Mouse (Mus musculus) liver, embryonic 14.5 days (tissue): Measurements from ENCODE around the gene Pdhb. TPM values are rescaled to one million over a fixed set of nuclear protein-coding genes. Genes with fewer than 3 reads are reported as not detected.

Experiments
- ATAC-seq: fragments of 200-750 bp; cut with Nextera tagmentation; 2 replicates; pipeline ENCODE4 v1.8.0; 2017; ENCODE audit warnings: moderate number of reproducible peaks, mild to moderate bottlenecking, moderate library complexity; ENCODE audit not compliant: insufficient read depth
- DNase-seq, 3 experiments: peaks; one replicate each; pipeline ENCODE4 v3.0.0-alpha.2; 2012 to 2013; ENCODE audit warnings: low read depth in 3 of 3, low spot score in 3 of 3
- H3K27ac ChIP-seq: fragments of 300-500 bp; sonication (generic); 2 replicates; pipeline ENCODE4 v1.5.1; 2014; ENCODE audit warnings: moderate library complexity, mild to moderate bottlenecking, control low read depth, inconsistent platforms
- H3K27me3 ChIP-seq: fragments of 300-500 bp; sonication (generic); 2 replicates; pipeline ENCODE4 v1.6.1; 2014; ENCODE audit warnings: mild to moderate bottlenecking, low read length, moderate library complexity; ENCODE audit not compliant: control insufficient read depth, insufficient read depth
- H3K36me3 ChIP-seq: fragments of 300-500 bp; sonication (generic); replicated peaks from 2 replicates; pipeline ENCODE4 v1.6.1; 2014; ENCODE audit warnings: low read depth; ENCODE audit not compliant: control insufficient read depth, insufficient read depth
- H3K4me1 ChIP-seq, 2 experiments: fragments of 200-500 bp in 1 of 2; fragments of 300-500 bp in 1 of 2; sonication (generic) in 1 of 2; replicated peaks; 2 replicates each; pipeline ENCODE4 v1.6.1; 2012 to 2014; ENCODE audit warnings: antibody characterized with exemption in 1 of 2, inconsistent platforms in 1 of 2, low read length in 1 of 2; ENCODE audit not compliant: control insufficient read depth in 2 of 2, insufficient read depth in 2 of 2
- H3K4me2 ChIP-seq: fragments of 300-500 bp; sonication (generic); 2 replicates; pipeline ENCODE4 v1.6.1; 2014; ENCODE audit warnings: low read depth, mild to moderate bottlenecking, control low read depth, moderate library complexity
- H3K4me3 ChIP-seq, 2 experiments: fragments of 200-500 bp in 1 of 2; fragments of 300-500 bp in 1 of 2; sonication (generic) in 1 of 2; 2 replicates each; pipeline ENCODE4 v1.5.1; 2012 to 2014; ENCODE audit warnings: low read depth in 2 of 2, low read length in 2 of 2, mild to moderate bottlenecking in 2 of 2, control low read depth in 1 of 2, inconsistent platforms in 1 of 2, moderate library complexity in 1 of 2; ENCODE audit not compliant: insufficient read depth in 1 of 2
- H3K9ac ChIP-seq: fragments of 300-500 bp; sonication (generic); replicated peaks from 2 replicates; pipeline ENCODE4 v1.6.1; 2014; ENCODE audit warnings: mild to moderate bottlenecking, control low read depth, moderate library complexity
- H3K9me3 ChIP-seq: fragments of 300-500 bp; sonication (generic); 2 replicates; pipeline ENCODE4 v1.6.1; 2016; ENCODE audit warnings: low read length, mixed read lengths; ENCODE audit not compliant: control insufficient read depth
- CTCF ChIP-seq: IDR thresholded peaks from 2 replicates; pipeline ENCODE4 v1.5.1; 2016; ENCODE audit warnings: antibody characterized with exemption, low read depth, control low read depth
- EP300 ChIP-seq: IDR thresholded peaks from 2 replicates; pipeline ENCODE4 v1.6.1; 2016; ENCODE audit warnings: antibody characterized with exemption, low read depth
- WGBS: fragments of 180-500 bp; shearing (Covaris S2); extraction: QIAGEN DNeasy Blood & Tissue Kit; methylation state at CpG from one replicate; pipeline ENCODE4 v1.1.7; 2014; ENCODE audit not compliant: insufficient replicate concordance; 5-methylcytosine and 5-hydroxymethylcytosine counted together
- polyA plus RNA-seq, 2 experiments: library from polyadenylated mRNA; depleted of rRNA in 1 of 2; stranded (reverse) in 1 of 2; unstranded in 1 of 2; fragments of >200 nt; fragmentation: Nextera tagmentation in 1 of 2; extraction: Ambion mirVana in 1 of 2; gene quantifications; 2 replicates each; pipeline versions ENCODE4 v1.2.1 to v1.2.3; 2012 to 2014

Gene Pdhb
- polyA plus RNA-seq, 2 experiments = 74.9 to 119 TPM

DNA sequence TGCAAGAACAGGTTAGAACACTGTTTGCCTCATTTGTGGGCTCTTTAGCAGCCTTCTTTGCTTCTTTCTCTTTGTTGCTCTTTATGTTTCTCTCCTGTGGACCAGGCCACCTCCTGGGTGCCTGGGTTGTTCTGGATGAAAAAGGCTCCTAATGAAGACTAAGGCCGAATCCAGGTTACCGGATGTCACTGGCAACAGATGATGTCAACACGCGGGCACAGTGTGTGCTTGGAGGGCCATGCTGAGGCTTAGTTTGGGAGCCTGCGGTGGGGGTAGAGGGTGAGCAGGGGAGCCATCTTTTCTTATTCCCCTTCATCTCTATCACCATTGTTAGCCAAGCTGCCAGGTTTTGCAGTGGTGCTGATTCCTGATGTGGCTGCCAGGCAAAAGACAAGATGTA lies 34.7 kb upstream of the Pdhb start:
- TF ChIP-seq CTCF = no peak
- no peak for TF ChIP-seq EP300
- WGBS = 67% methylated on average over 5 of the region's 5 CpGs
- Histone ChIP-seq H3K27ac (no peak overlapping the region), H3K9me3 (no peaks in the 10 kb centered on the region), H3K27me3 (no peaks in the 10 kb centered on the region), H3K9ac (no peak overlapping the region), H3K4me2 (no peak overlapping the region), H3K4me1 (no peaks in the 10 kb centered on the region), H3K4me3 (no peak overlapping the region), H3K36me3 (no peaks in the 10 kb centered on the region)
- ATAC-seq = no peak
- DNase-seq = no peak

DNA sequence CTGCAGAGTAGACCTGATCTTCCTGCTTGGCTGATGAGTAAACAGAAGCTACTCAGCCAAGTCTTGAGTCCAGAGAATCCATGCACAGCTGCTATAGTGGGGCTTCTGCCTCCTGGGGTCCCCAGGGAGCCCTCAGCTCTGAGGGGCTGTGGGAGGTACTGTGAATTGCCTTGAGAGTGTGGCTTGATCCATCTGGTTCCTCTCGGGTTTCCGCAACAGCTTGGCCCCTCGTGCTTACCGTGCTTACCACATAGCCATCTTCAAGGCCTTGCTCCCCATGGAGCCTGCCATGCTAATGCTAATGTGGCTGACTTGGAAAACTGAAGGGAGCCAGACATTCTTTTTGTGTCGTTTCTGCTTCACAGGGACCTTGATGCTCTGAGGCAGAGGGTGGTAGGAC lies 34.3 kb upstream of the Pdhb start:
- no peak for ATAC-seq
- Histone ChIP-seq H3K27ac (no peak overlapping the region), H3K4me1 (no peaks in the 10 kb centered on the region), H3K4me2 (no peak overlapping the region), H3K9ac (no peak overlapping the region), H3K4me3 (no peak overlapping the region), H3K9me3 (no peaks in the 10 kb centered on the region), H3K27me3 (no peaks in the 10 kb centered on the region), H3K36me3 (no peaks in the 10 kb centered on the region)
- DNase-seq = no peak
- WGBS = 46% methylated on average over 5 of the region's 5 CpGs
- no peak for TF ChIP-seq EP300
- TF ChIP-seq CTCF = no peak

DNA sequence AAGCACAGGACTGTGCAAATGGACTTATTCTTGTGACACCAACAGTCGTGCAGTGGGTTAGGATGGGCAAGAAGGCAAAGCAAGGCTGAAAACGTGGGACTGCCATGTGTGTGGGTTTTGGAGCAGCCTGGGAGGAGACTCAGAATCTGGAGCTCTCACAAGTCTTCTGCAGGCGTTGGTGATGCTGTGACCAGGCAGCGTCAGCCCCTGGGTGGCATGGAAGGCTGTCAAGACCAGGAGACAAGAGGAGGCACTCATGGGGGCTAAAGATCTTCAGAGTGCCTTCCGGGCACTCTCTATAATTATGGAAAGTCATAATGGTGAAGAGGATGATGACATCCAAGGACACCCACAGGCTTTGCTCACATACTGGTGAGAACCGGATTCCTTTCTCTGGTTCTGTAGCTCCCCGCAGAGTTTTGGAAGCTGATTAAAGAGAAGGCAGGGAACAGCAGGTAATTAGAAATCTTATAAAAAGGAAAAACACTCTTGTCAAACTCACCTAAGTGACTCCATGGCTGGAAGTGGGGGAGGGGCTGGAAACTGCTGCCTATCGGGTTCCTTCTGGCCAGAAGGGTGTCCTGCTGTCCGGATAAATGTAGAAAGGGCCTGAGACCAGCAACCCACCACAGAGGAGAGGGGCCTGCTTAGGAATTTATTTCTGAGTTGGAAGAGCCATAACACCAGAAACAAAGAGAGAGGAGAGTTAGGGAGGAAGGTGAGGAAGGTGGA lies 33.5 kb upstream of the Pdhb start:
- no peak overlapping the region for H3K9ac ChIP-seq
- 48% methylated on average over 9 of the region's 9 CpGs for WGBS
- no peak overlapping the region for H3K27ac ChIP-seq
- no peaks in the 10 kb centered on the region; a peak in 1 of 4 replicates for H3K4me1 ChIP-seq
- ATAC-seq (no peak), DNase-seq (no peak)
- H3K27me3 ChIP-seq = no peaks in the 10 kb centered on the region
- H3K36me3 ChIP-seq = no peaks in the 10 kb centered on the region
- H3K4me2 ChIP-seq = no peak overlapping the region
- no peaks in the 10 kb centered on the region for H3K9me3 ChIP-seq
- TF ChIP-seq CTCF (no peak), EP300 (no peak)
- H3K4me3 ChIP-seq = no peak overlapping the region

DNA sequence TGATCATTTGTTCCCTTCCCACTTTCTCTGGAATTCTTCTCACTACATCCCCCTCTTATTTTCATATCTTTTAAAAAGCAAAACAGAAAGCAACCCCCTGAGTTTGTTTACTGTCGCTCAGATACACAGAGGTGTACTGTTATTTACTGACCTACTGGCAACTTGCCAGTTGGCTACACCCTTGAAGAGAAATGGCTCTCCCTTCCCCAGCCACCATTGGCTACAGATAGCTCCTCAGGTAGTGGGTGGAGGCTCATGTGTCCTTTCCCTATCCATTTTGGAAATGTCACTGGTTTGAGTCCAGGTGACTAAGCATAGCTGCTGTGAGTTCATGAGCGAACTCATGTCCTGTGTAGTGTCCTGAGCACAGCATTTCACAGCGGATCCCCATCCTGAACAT lies 28.9 kb upstream of the Pdhb start:
- Histone ChIP-seq H3K9me3 (no peaks in the 10 kb centered on the region), H3K4me1 (no peaks in the 10 kb centered on the region; a peak in 1 of 4 replicates), H3K27ac (no peak overlapping the region), H3K36me3 (no peaks in the 10 kb centered on the region), H3K4me2 (no peak overlapping the region), H3K27me3 (no peaks in the 10 kb centered on the region), H3K4me3 (no peak overlapping the region), H3K9ac (no peak overlapping the region)
- ATAC-seq = no peak
- 50% methylated on average over 3 of the region's 3 CpGs for WGBS
- no peak for DNase-seq
- TF ChIP-seq EP300 (no peak), CTCF (no peak)

DNA sequence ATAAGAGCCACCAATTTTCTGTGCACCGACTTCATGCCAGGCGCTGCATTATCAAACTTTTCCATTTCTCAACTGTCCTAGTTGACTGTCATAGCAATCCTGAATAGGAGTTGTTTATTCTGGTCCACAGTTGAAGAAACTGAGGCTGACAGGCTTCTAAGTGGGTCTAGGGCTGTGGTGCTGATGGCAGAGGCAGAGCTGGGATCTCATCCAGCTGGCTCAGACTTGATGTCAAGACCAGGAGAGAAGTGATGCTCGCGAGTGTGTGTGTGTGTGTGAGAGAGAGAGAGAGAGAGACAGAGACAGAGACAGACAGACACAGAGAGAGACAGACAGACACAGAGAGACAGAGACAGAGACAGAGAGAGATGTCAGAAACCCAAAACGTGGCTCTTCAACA lies 27.9 kb upstream of the Pdhb start:
- DNase-seq (no peak), ATAC-seq (no peak)
- Histone ChIP-seq H3K27ac (no peak overlapping the region), H3K4me3 (no peak overlapping the region), H3K4me2 (no peak overlapping the region), H3K9ac (no peak overlapping the region), H3K36me3 (no peaks in the 10 kb centered on the region), H3K27me3 (no peaks in the 10 kb centered on the region), H3K4me1 (no peaks in the 10 kb centered on the region; a peak in 1 of 4 replicates), H3K9me3 (no peaks in the 10 kb centered on the region)
- TF ChIP-seq EP300 (no peak), CTCF (no peak)
- 63% methylated on average over 5 of the region's 5 CpGs for WGBS
